Mouse (Mus musculus) small intestine, adult 2 months (tissue): ENCODE results near the gene Bckdha. TPM values are rescaled to one million over a fixed set of nuclear protein-coding genes. Genes with fewer than 3 reads are reported as not detected.

Experiments
- H3K27ac ChIP-seq: fragments of 200-500 bp; 2 replicates; pipeline ENCODE4 v1.5.1; 2012; ENCODE audit warnings: low read depth, low read length, control low read depth, inconsistent platforms; ENCODE audit not compliant: insufficient read depth
- H3K27me3 ChIP-seq: fragments of 200-500 bp; 2 replicates; pipeline ENCODE4 v1.6.1; 2012; ENCODE audit warnings: mild to moderate bottlenecking, moderate library complexity, low read length, inconsistent platforms; ENCODE audit not compliant: control insufficient read depth, insufficient read depth
- H3K36me3 ChIP-seq: fragments of 200-500 bp; 2 replicates; pipeline ENCODE4 v1.6.1; 2012; ENCODE audit warnings: mild to moderate bottlenecking, low read length, control low read depth, inconsistent platforms; ENCODE audit not compliant: control insufficient read depth, insufficient read depth
- H3K4me1 ChIP-seq: fragments of 200-500 bp; 2 replicates; pipeline ENCODE4 v1.6.1; 2012; ENCODE audit warnings: low read length, inconsistent platforms, mixed read lengths; ENCODE audit not compliant: control insufficient read depth, insufficient read depth, insufficient read length
- H3K4me3 ChIP-seq: fragments of 200-500 bp; 2 replicates; pipeline ENCODE4 v1.5.1; 2012; ENCODE audit warnings: low read depth, mild to moderate bottlenecking, control low read depth, inconsistent platforms, low read length, moderate library complexity
- CTCF ChIP-seq: fragments of 200-500 bp; IDR thresholded peaks from 2 replicates; pipeline ENCODE4 v1.5.1; 2012; ENCODE audit warnings: low read depth, mild to moderate bottlenecking, control low read depth, inconsistent platforms, low read length, moderate library complexity, mixed read lengths; ENCODE audit not compliant: insufficient replicate concordance, insufficient read length; ENCODE audit errors: extremely low read depth
- POLR2A ChIP-seq: fragments of 200-500 bp; IDR thresholded peaks from 2 replicates; pipeline ENCODE4 v1.6.1; 2012; ENCODE audit warnings: low read depth, mild to moderate bottlenecking, control low read depth, inconsistent platforms, low read length, moderate library complexity
- WGBS: fragments of 180-500 bp; shearing (Covaris S2); methylation state at CpG from one replicate; pipeline ENCODE4 v1.1.7; 2018; 5-methylcytosine and 5-hydroxymethylcytosine counted together
- polyA plus RNA-seq: library from polyadenylated mRNA; depleted of rRNA; stranded (reverse); fragments of >200 nt; gene quantifications from 2 replicates; pipeline ENCODE4 v1.2.3, GENCODE M21; 2012

Bckdha gene
- polyA plus RNA-seq, 1 experiment = 98.5 TPM

GRCm38 (mm10) chr7:25687811-25688401 is 29.1 kb upstream of the Bckdha start:
- under 1% methylated on average over 47 of the region's 47 CpGs for WGBS
- Histone ChIP-seq H3K27me3 (no peaks in the 10 kb centered on the region), H3K36me3 (no peaks in the 10 kb centered on the region), H3K4me3 (peak overlapping the region; percentile 70), H3K4me1 (peaks cover 7% of the 10 kb centered on the region), H3K27ac (peak overlapping the region; percentile 4; the same call in 1 of the 2 replicates)
- TF ChIP-seq POLR2A = no peak
- TF ChIP-seq CTCF = peak; percentile 49

GRCm38 (mm10) chr7:25686680-25687531 is 28.1 kb upstream of the Bckdha start, which contains the start of gene Tgfb1:
Gene Tgfb1 (plus strand): TSS chr7:25687002.
- H3K27me3 ChIP-seq = no peaks in the 10 kb centered on the region
- peaks cover 10% of the 10 kb centered on the region for H3K4me1 ChIP-seq
- peak within 1 kb of the TSS; percentile 42 for H3K27ac ChIP-seq
- WGBS = 1% methylated on average over 51 of the region's 69 CpGs
- no peaks in the 10 kb centered on the region for H3K36me3 ChIP-seq
- peak; percentile 76 for TF ChIP-seq CTCF
- TF ChIP-seq POLR2A = no peak
- peak within 1 kb of the TSS; percentile 70 for H3K4me3 ChIP-seq

GRCm38 (mm10) chr7:25685926-25686470 is 27.2 kb upstream of the Bckdha start:
- Histone ChIP-seq H3K36me3 (no peaks in the 10 kb centered on the region), H3K4me1 (peaks cover 12% of the 10 kb centered on the region), H3K27me3 (no peaks in the 10 kb centered on the region), H3K27ac (no peak overlapping the region), H3K4me3 (peak overlapping the region; percentile 70)
- 81% methylated on average over 21 of the region's 21 CpGs for WGBS
- TF ChIP-seq POLR2A = no peak
- no peak for TF ChIP-seq CTCF

DNA sequence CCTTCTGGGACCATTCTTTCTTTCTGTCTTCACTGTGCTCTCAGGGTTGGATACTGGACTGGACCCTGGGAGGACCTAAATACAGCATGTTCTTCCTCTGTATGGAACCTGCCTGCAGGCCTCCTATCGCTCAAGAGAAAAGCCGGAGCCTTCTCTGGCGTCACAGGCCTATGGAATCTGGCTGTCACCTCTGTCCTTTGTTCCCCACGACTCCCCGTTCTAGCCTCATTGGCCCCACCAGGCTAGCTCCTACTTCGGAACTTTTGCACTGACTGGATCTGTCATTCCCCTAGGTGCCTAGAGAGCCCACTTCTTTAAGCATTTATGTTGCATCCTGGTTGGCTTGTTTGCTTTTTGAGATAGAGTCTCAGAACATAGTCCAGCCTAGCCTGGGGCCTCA is 25.9 kb upstream of the Bckdha start:
- WGBS = 95% methylated on average over 6 of the region's 6 CpGs
- Histone ChIP-seq H3K27ac (no peak overlapping the region), H3K4me3 (no peak overlapping the region), H3K36me3 (no peaks in the 10 kb centered on the region), H3K4me1 (peaks cover 12% of the 10 kb centered on the region), H3K27me3 (no peaks in the 10 kb centered on the region)
- TF ChIP-seq POLR2A = no peak
- TF ChIP-seq CTCF = no peak

DNA sequence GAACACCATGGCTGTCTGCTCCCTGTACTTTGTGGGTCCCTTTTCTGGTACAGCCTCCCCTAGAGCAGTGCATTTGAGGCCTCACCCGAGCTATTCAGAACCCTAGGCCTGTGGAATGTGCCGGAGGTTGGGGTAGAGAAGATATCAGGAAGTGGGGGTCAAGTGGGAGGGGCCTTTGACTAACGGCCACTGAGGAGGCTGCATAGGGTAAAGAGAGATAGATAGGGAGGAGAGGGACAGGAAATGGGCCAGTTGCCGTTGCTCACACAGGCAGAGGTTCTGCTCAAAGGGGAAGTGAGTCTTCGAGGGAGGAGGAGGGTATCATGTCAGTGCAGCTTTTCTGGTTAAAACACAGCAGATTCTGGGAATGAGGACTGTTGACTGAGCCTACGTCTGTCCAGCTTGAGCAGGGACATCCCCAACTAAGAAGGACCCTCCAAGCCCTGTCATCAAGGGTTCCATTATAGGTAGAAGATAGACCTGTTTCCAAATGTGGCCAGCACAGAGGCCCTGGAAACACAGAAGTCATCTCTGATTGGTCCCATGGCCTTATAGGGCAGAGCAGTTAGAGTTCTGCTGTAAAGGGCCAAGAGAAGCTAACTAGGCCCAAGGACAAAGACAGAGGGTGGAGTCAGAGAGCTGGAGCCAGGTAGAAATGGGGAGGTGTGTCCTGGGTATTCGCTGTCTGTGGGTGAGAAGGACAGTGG is 24.8 kb upstream of the Bckdha start:
- no peak for TF ChIP-seq CTCF
- TF ChIP-seq POLR2A = no peak
- Histone ChIP-seq H3K27me3 (no peaks in the 10 kb centered on the region), H3K4me3 (no peak overlapping the region), H3K36me3 (no peaks in the 10 kb centered on the region), H3K27ac (peak overlapping the region; percentile 67), H3K4me1 (peaks cover 12% of the 10 kb centered on the region)
- WGBS = 73% methylated on average over 7 of the region's 7 CpGs

DNA sequence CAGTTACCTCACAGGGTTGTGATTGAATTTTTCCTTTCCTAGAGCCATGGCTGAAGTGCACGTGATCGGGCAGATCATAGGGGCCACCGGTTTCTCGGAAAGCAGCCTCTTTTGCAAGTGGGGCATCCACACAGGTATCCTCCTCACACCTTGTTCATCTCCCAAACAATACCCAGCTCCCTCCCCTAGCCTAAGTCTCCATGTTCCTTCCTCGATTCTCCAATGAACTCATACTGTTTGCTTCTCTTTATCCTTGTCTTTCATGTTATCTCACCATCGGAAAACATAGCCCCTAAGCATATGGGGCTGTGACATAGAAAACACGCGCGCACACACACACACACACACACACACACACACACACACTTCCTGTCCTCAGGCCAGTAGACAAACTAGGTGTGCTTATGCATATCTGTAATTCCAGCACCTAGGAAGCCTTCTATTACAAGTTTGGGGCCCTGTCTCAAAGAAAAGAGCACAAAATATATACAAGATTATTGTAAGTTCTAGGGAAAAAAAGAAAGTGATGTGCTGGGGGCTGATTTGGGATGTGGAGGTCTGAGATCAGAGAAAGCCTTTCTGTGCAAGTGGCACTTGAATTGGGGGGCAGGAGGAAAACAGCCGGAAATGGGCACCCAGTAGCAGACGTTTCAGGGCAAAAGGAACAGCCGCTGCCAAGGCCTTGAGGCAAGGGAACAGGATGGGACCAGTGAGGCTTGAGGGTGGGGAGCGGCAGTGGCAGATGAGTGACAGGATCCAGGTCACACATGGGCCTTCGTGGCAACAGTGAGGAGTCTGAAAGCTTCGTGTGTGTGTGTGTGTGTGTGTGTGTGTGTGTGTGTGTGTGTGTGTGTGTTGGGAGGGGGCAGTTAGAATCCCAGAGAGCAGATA is 22.8 kb upstream of the Bckdha start:
- 60% methylated on average over 15 of the region's 15 CpGs for WGBS
- Histone ChIP-seq H3K4me3 (peak overlapping the region; percentile 19; the same call in 1 of the 2 replicates), H3K27me3 (no peaks in the 10 kb centered on the region), H3K27ac (peak overlapping the region; percentile 53), H3K36me3 (no peaks in the 10 kb centered on the region), H3K4me1 (peaks cover 9% of the 10 kb centered on the region)
- TF ChIP-seq POLR2A (no peak), CTCF (no peak)
